ENCODE assay signal across 9 mouse cellular contexts in genomic region chrX:8205551-8205950, GRCm38 (mm10). TPM values are rescaled to one million over a fixed set of nuclear protein-coding genes. Genes with fewer than 3 reads are reported as not detected.
A peak's percentile ranks its signal among the peaks of the same experiment; 100 is the strongest.
DNase-seq lines count a peak whose midpoint lies in the region; ATAC-seq lines count a peak whose summit lies in the region.
"Had no signal": no experiment of that assay in that cellular context is flagged by ENCODE, and none has a peak within 500 bp of the region (broad histone marks: within the 10 kb centered on the region; RNA-seq: fewer than 3 reads in every experiment).

No protein-coding gene starts in this region.

- H3K4me1 ChIP-seq in kidney, embryonic 14.5 days (ENCODE audit: control insufficient read depth, insufficient read depth, low read length): no peaks in the 10 kb centered on the region
- H3K4me1 ChIP-seq in forebrain, embryonic 16.5 days (replicated peaks; ENCODE audit: control insufficient read depth, insufficient read depth, low read length): peaks cover 5% of the 10 kb centered on the region
- peaks cover 5% of the 10 kb centered on the region for H3K4me1 ChIP-seq in midbrain, embryonic 10.5 days

- H3K27ac ChIP-seq in kidney, embryonic 14.5 days (ENCODE audit: low read depth, low read length): no peak overlapping the region
- no peak overlapping the region for H3K27ac ChIP-seq in forebrain, embryonic 16.5 days (ENCODE audit: low read length)
- no peak overlapping the region for H3K27ac ChIP-seq in midbrain, embryonic 10.5 days (replicated peaks)

- H3K4me2 ChIP-seq in kidney, embryonic 14.5 days (replicated peaks; ENCODE audit: low read depth, low read length): peak overlapping the region; percentile 49
- H3K4me2 ChIP-seq in forebrain, embryonic 16.5 days (ENCODE audit: low read length): peak overlapping the region; percentile 64

- H3K9me3 ChIP-seq in kidney, embryonic 14.5 days (ENCODE audit: control insufficient read depth, low read length): no peaks in the 10 kb centered on the region
- no peaks in the 10 kb centered on the region; the same call in 1 of the 2 replicates for H3K9me3 ChIP-seq in forebrain, embryonic 16.5 days (ENCODE audit: control insufficient read depth, low read length)
- H3K9me3 ChIP-seq in midbrain, embryonic 10.5 days (replicated peaks): peaks cover 18% of the 10 kb centered on the region

- DNase-seq in kidney, adult 11 months: no peak
- DNase-seq in cerebellum, adult 11 months: peak; percentile 85
- no peak for DNase-seq in midbrain, embryonic 10.5 days (ENCODE audit: low spot score)
- no peak for DNase-seq in spleen, adult 18-20 months
- no peak for DNase-seq in gastrocnemius, postnatal 36 days
- no peak for DNase-seq in kidney, postnatal 25 days
- DNase-seq: gastrocnemius, postnatal 10 days had no signal

- WGBS in kidney, embryonic 14.5 days: 43% methylated on average over 7 of the region's 7 CpGs
- 37% methylated on average over 7 of the region's 7 CpGs for WGBS in forebrain, embryonic 16.5 days
- 34% methylated on average over 7 of the region's 7 CpGs for WGBS in midbrain, embryonic 10.5 days

- ATAC-seq in kidney, embryonic 14.5 days (ENCODE audit: low FRiP score, low TSS enrichment): no peak
- 0 out of 2 replicates have a peak, but pooled peaks have one; percentile 1 for ATAC-seq in forebrain, embryonic 16.5 days

- H3K9ac ChIP-seq in kidney, embryonic 14.5 days (ENCODE audit: low read depth, low read length): peak overlapping the region; percentile 57; the same call in 1 of the 2 replicates
- peak overlapping the region; percentile 70 for H3K9ac ChIP-seq in forebrain, embryonic 16.5 days (replicated peaks; ENCODE audit: low read depth, low read length)

- H3K4me3 ChIP-seq in kidney, embryonic 14.5 days (ENCODE audit: low read length): peak overlapping the region; percentile 45
- H3K4me3 ChIP-seq in forebrain, embryonic 16.5 days (replicated peaks; ENCODE audit: low read length): peak overlapping the region; percentile 58
- H3K4me3 ChIP-seq in midbrain, embryonic 10.5 days: peak overlapping the region; percentile 61

- intact Hi-C loops in gastrocnemius, postnatal 36 days (cut with DNase I): no loop called here

- H3K27me3 ChIP-seq in kidney, embryonic 14.5 days (ENCODE audit: control insufficient read depth, insufficient read depth, low read length): no peaks in the 10 kb centered on the region
- H3K27me3 ChIP-seq in forebrain, embryonic 16.5 days (replicated peaks; ENCODE audit: control insufficient read depth, insufficient read depth, low read length): no peaks in the 10 kb centered on the region
- H3K27me3 ChIP-seq in midbrain, embryonic 10.5 days (ENCODE audit: low read depth, poor library complexity, severe bottlenecking): peaks cover 5% of the 10 kb centered on the region; the same call in 1 of the 2 replicates

- H3K36me3 ChIP-seq in kidney, embryonic 14.5 days (ENCODE audit: control insufficient read depth, insufficient read depth, low read length): no peaks in the 10 kb centered on the region
- H3K36me3 ChIP-seq in forebrain, embryonic 16.5 days (ENCODE audit: control insufficient read depth, insufficient read depth): 0 out of 2 replicates have a peak, but pooled peaks cover 2% of the 10 kb centered on the region
- no peaks in the 10 kb centered on the region for H3K36me3 ChIP-seq in midbrain, embryonic 10.5 days

RNA-seq across cellular contexts. Expression of gene Porcn, which starts 0.8 kb away (rescaled TPM):
- 7.1 and 8.1 TPM in 2 replicates for polyA plus RNA-seq in kidney, embryonic 14.5 days (2014; fragmentation: Nextera tagmentation; extraction: Ambion mirVana)
- polyA plus RNA-seq in forebrain, embryonic 16.5 days (2015; fragmentation: Nextera tagmentation; extraction: Ambion mirVana): 42.7 and 51.8 TPM in 2 replicates
- 12.2 and 17.2 TPM in 2 replicates for polyA plus RNA-seq in midbrain, embryonic 10.5 days (2016; fragmentation: Nextera tagmentation; extraction: Ambion mirVana)
- 1 to 10 TPM; 4.9 to 5.3 TPM for total RNA-seq in gastrocnemius, postnatal 36 days (2021)

RNA-seq across cellular contexts. Expression of gene Ebp, which starts 12.2 kb away (rescaled TPM):
- 20.8 and 37.6 TPM in 2 replicates for polyA plus RNA-seq in kidney, embryonic 14.5 days (2014; fragmentation: Nextera tagmentation; extraction: Ambion mirVana)
- polyA plus RNA-seq in forebrain, embryonic 16.5 days (2015; fragmentation: Nextera tagmentation; extraction: Ambion mirVana): 19.7 and 25.5 TPM in 2 replicates
- polyA plus RNA-seq in midbrain, embryonic 10.5 days (2016; fragmentation: Nextera tagmentation; extraction: Ambion mirVana): 35.1 TPM in 2 replicates
- total RNA-seq in gastrocnemius, postnatal 36 days (2021): 1 to 10 TPM; 8.4 to 9.0 TPM

RNA-seq across cellular contexts. Expression of gene Tbc1d25, which starts 29.6 kb away (rescaled TPM):
- polyA plus RNA-seq in kidney, embryonic 14.5 days (2014; fragmentation: Nextera tagmentation; extraction: Ambion mirVana): 9.3 and 12.1 TPM in 2 replicates
- polyA plus RNA-seq in forebrain, embryonic 16.5 days (2015; fragmentation: Nextera tagmentation; extraction: Ambion mirVana): 25.0 and 27.1 TPM in 2 replicates
- 8.7 and 11.2 TPM in 2 replicates for polyA plus RNA-seq in midbrain, embryonic 10.5 days (2016; fragmentation: Nextera tagmentation; extraction: Ambion mirVana)
- 1 to 10 TPM; 3.0 to 3.6 TPM for total RNA-seq in gastrocnemius, postnatal 36 days (2021)

RNA-seq across cellular contexts. Expression of gene Ftsj1, which starts 46.7 kb away (rescaled TPM):
- 35.6 and 42.0 TPM in 2 replicates for polyA plus RNA-seq in kidney, embryonic 14.5 days (2014; fragmentation: Nextera tagmentation; extraction: Ambion mirVana)
- 48.3 and 55.4 TPM in 2 replicates for polyA plus RNA-seq in forebrain, embryonic 16.5 days (2015; fragmentation: Nextera tagmentation; extraction: Ambion mirVana)
- polyA plus RNA-seq in midbrain, embryonic 10.5 days (2016; fragmentation: Nextera tagmentation; extraction: Ambion mirVana): 44.2 and 45.7 TPM in 2 replicates
- total RNA-seq in gastrocnemius, postnatal 36 days (2021): 10 to 100 TPM; 14.1 to 14.4 TPM

RNA-seq across cellular contexts. Expression of gene Rbm3, which starts 59.9 kb away (rescaled TPM):
- polyA plus RNA-seq in kidney, embryonic 14.5 days (2014; fragmentation: Nextera tagmentation; extraction: Ambion mirVana): 606 and 668 TPM in 2 replicates
- 357 and 393 TPM in 2 replicates for polyA plus RNA-seq in forebrain, embryonic 16.5 days (2015; fragmentation: Nextera tagmentation; extraction: Ambion mirVana)
- 397 and 409 TPM in 2 replicates for polyA plus RNA-seq in midbrain, embryonic 10.5 days (2016; fragmentation: Nextera tagmentation; extraction: Ambion mirVana)
- 10 to 100 TPM; 56.4 to 78.2 TPM for total RNA-seq in gastrocnemius, postnatal 36 days (2021)
